Mouse (Mus musculus) small intestine, adult 2 months (tissue): ENCODE results near the gene Tfdp2. TPM values are rescaled to one million over a fixed set of nuclear protein-coding genes. Genes with fewer than 3 reads are reported as not detected.
A peak's percentile ranks its signal among the peaks of the same experiment; 100 is the strongest.

ENCODE experiments used
- H3K27ac ChIP-seq: fragments of 200-500 bp; 2 replicates; pipeline ENCODE4 v1.5.1; 2012; ENCODE audit warnings: low read depth, low read length, control low read depth, inconsistent platforms; ENCODE audit not compliant: insufficient read depth
- H3K27me3 ChIP-seq: fragments of 200-500 bp; 2 replicates; pipeline ENCODE4 v1.6.1; 2012; ENCODE audit warnings: mild to moderate bottlenecking, moderate library complexity, low read length, inconsistent platforms; ENCODE audit not compliant: control insufficient read depth, insufficient read depth
- H3K36me3 ChIP-seq: fragments of 200-500 bp; 2 replicates; pipeline ENCODE4 v1.6.1; 2012; ENCODE audit warnings: mild to moderate bottlenecking, low read length, control low read depth, inconsistent platforms; ENCODE audit not compliant: control insufficient read depth, insufficient read depth
- H3K4me1 ChIP-seq: fragments of 200-500 bp; 2 replicates; pipeline ENCODE4 v1.6.1; 2012; ENCODE audit warnings: low read length, inconsistent platforms, mixed read lengths; ENCODE audit not compliant: control insufficient read depth, insufficient read depth, insufficient read length
- H3K4me3 ChIP-seq: fragments of 200-500 bp; 2 replicates; pipeline ENCODE4 v1.5.1; 2012; ENCODE audit warnings: low read depth, mild to moderate bottlenecking, control low read depth, inconsistent platforms, low read length, moderate library complexity
- CTCF ChIP-seq: fragments of 200-500 bp; IDR thresholded peaks from 2 replicates; pipeline ENCODE4 v1.5.1; 2012; ENCODE audit warnings: low read depth, mild to moderate bottlenecking, control low read depth, inconsistent platforms, low read length, moderate library complexity, mixed read lengths; ENCODE audit not compliant: insufficient replicate concordance, insufficient read length; ENCODE audit errors: extremely low read depth
- POLR2A ChIP-seq: fragments of 200-500 bp; IDR thresholded peaks from 2 replicates; pipeline ENCODE4 v1.6.1; 2012; ENCODE audit warnings: low read depth, mild to moderate bottlenecking, control low read depth, inconsistent platforms, low read length, moderate library complexity
- WGBS: fragments of 180-500 bp; shearing (Covaris S2); methylation state at CpG from one replicate; pipeline ENCODE4 v1.1.7; 2018; 5-methylcytosine and 5-hydroxymethylcytosine counted together
- polyA plus RNA-seq: library from polyadenylated mRNA; depleted of rRNA; stranded (reverse); fragments of >200 nt; gene quantifications from 2 replicates; pipeline ENCODE4 v1.2.3, GENCODE M21; 2012; rRNA removed

Tfdp2 gene
- polyA plus RNA-seq, 1 experiment, result 23.9 TPM

- H3K27ac ChIP-seq, result no peak overlapping the region
- H3K4me3 ChIP-seq, result no peak overlapping the region
- peaks cover 5% of the 10 kb centered on the region; the same call in 1 of the 2 replicates for H3K4me1 ChIP-seq
- TF ChIP-seq POLR2A, result no peak
- no peak for TF ChIP-seq CTCF
- no peaks in the 10 kb centered on the region for H3K36me3 ChIP-seq
- no peaks in the 10 kb centered on the region for H3K27me3 ChIP-seq
- WGBS, result 82% methylated on average over 3 of the region's 3 CpGs
These were observed 164.0 kb downstream of the Tfdp2 start for GRCm38 (mm10) chr9:96360056-96360455.

GRCm38 (mm10) chr9:96363581-96364140, 167.6 kb downstream of the Tfdp2 start:
- no peak for TF ChIP-seq POLR2A
- TF ChIP-seq CTCF, result no peak
- Histone ChIP-seq H3K4me1 (peaks cover 5% of the 10 kb centered on the region; the same call in 1 of the 2 replicates), H3K27ac (peak overlapping the region; percentile 95), H3K4me3 (peak overlapping the region; percentile 100), H3K36me3 (no peaks in the 10 kb centered on the region), H3K27me3 (no peaks in the 10 kb centered on the region)
- under 1% methylated on average over 64 of the region's 64 CpGs for WGBS

GRCm38 (mm10) chr9:96364141-96364838, 168.2 kb downstream of the Tfdp2 start, which contains the start of gene Atp1b3:
Gene Atp1b3, minus strand, starts transcription at chr9:96364442.
- WGBS, result under 1% methylated on average over 81 of the region's 81 CpGs
- Histone ChIP-seq H3K27me3 (no peaks in the 10 kb centered on the region), H3K27ac (peak within 1 kb of the TSS; percentile 95), H3K4me3 (peak within 1 kb of the TSS; percentile 100), H3K36me3 (no peaks in the 10 kb centered on the region), H3K4me1 (peaks cover 5% of the 10 kb centered on the region; the same call in 1 of the 2 replicates)
- TF ChIP-seq CTCF (no peak), POLR2A (peak; percentile 77)

GRCm38 (mm10) chr9:96365271-96365872, 169.3 kb downstream of the Tfdp2 start:
- no peak for TF ChIP-seq POLR2A
- no peak for TF ChIP-seq CTCF
- Histone ChIP-seq H3K36me3 (no peaks in the 10 kb centered on the region), H3K27ac (no peak overlapping the region), H3K27me3 (no peaks in the 10 kb centered on the region), H3K4me3 (no peak overlapping the region), H3K4me1 (peaks cover 5% of the 10 kb centered on the region; the same call in 1 of the 2 replicates)
- WGBS, result 45% methylated on average over 6 of the region's 6 CpGs

GRCm38 (mm10) chr9:96369654-96370384, 173.7 kb downstream of the Tfdp2 start:
- WGBS, result 62% methylated on average over 5 of the region's 5 CpGs
- Histone ChIP-seq H3K4me3 (no peak overlapping the region), H3K36me3 (no peaks in the 10 kb centered on the region), H3K4me1 (no peaks in the 10 kb centered on the region), H3K27me3 (no peaks in the 10 kb centered on the region), H3K27ac (no peak overlapping the region)
- TF ChIP-seq POLR2A, result no peak
- TF ChIP-seq CTCF, result no peak

- H3K27me3 ChIP-seq, result no peaks in the 10 kb centered on the region
- WGBS, result 76% methylated on average over 5 of the region's 5 CpGs
- TF ChIP-seq CTCF, result no peak
- no peak for TF ChIP-seq POLR2A
- no peaks in the 10 kb centered on the region for H3K36me3 ChIP-seq
- H3K4me3 ChIP-seq, result no peak overlapping the region
- no peaks in the 10 kb centered on the region for H3K4me1 ChIP-seq
- H3K27ac ChIP-seq, result no peak overlapping the region
These were observed 175.0 kb downstream of the Tfdp2 start for GRCm38 (mm10) chr9:96371075-96371474.

Other genes with a start within 250 kb of the Tfdp2 start
- 0.77 and 1.8 TPM in 2 replicates for gene Xrn1, start 241.5 kb upstream of the Tfdp2 start, polyA plus RNA-seq
- 2.5 and 3.5 TPM in 2 replicates for gene Gk5, start 76.9 kb upstream of the Tfdp2 start, polyA plus RNA-seq
- 21.5 and 23.5 TPM in 2 replicates for gene Atp1b3, start 168.2 kb downstream of the Tfdp2 start, polyA plus RNA-seq